Mouse (Mus musculus): ENCODE measurements at regions not wholly inside any gene's neighbourhood (a gene's known extent, or its start where the extent isn't known, plus 50 kb on each side); places are given as distances from the start of the nearest gene placed in this dataset.
A peak's percentile ranks its signal among the peaks of the same experiment; 100 is the strongest.

GRCm38 (mm10) chr7:113087646-113088045, 119.6 kb upstream of the Arntl start:
- no peaks in the 10 kb centered on the region for H3K36me3 ChIP-seq (ENCODE audit: insufficient read depth, low read length)
- no peaks in the 10 kb centered on the region for H3K4me1 ChIP-seq (replicated peaks; ENCODE audit: insufficient read depth, low read length)
- 82% methylated on average over 5 of the region's 5 CpGs for whole genome bisulfite sequencing
- no peak overlapping the region for H3K9ac ChIP-seq (ENCODE audit: low read depth, low read length)
- TF ChIP-seq CTCF (IDR thresholded peaks at IDR 0.05; ENCODE audit: low read depth), result no peak
- H3K4me2 ChIP-seq (ENCODE audit: low read length), result no peak overlapping the region
- no peak overlapping the region for H3K4me3 ChIP-seq (replicated peaks; ENCODE audit: low read depth, low read length)
- H3K27me3 ChIP-seq (ENCODE audit: insufficient read depth, low read length), result no peaks in the 10 kb centered on the region
- ATAC-seq (replicated peaks; ENCODE audit: low FRiP score, low read depth) (no peak), DNase-seq (ENCODE audit: low spot score) (no peak)
- no peaks in the 10 kb centered on the region for H3K9me3 ChIP-seq (replicated peaks; ENCODE audit: low read length)
- H3K27ac ChIP-seq, result no peak overlapping the region

GRCm38 (mm10) chr7:113089044-113089443, 118.2 kb upstream of the Arntl start:
- WGBS, result 69% methylated on average over 4 of the region's 4 CpGs
- Histone ChIP-seq H3K9ac (ENCODE audit: low read depth, low read length) (no peak overlapping the region), H3K27me3 (ENCODE audit: insufficient read depth, low read length) (no peaks in the 10 kb centered on the region), H3K9me3 (replicated peaks; ENCODE audit: low read length) (no peaks in the 10 kb centered on the region), H3K4me1 (replicated peaks; ENCODE audit: insufficient read depth, low read length) (no peaks in the 10 kb centered on the region), H3K4me2 (ENCODE audit: low read length) (no peak overlapping the region), H3K4me3 (replicated peaks; ENCODE audit: low read depth, low read length) (no peak overlapping the region), H3K36me3 (ENCODE audit: insufficient read depth, low read length) (no peaks in the 10 kb centered on the region), H3K27ac (no peak overlapping the region)
- no peak for DNase-seq (ENCODE audit: low spot score)
- ATAC-seq (replicated peaks; ENCODE audit: low FRiP score, low read depth), result no peak
- TF ChIP-seq CTCF (IDR thresholded peaks at IDR 0.05; ENCODE audit: low read depth), result no peak

- DNase-seq (ENCODE audit: low spot score), result no peak
- no peak overlapping the region for H3K9ac ChIP-seq (ENCODE audit: low read depth, low read length)
- no peak for ATAC-seq (replicated peaks; ENCODE audit: low FRiP score, low read depth)
- no peaks in the 10 kb centered on the region for H3K27me3 ChIP-seq (ENCODE audit: insufficient read depth, low read length)
- 56% methylated on average over 5 of the region's 5 CpGs for WGBS
- no peak overlapping the region for H3K4me2 ChIP-seq (ENCODE audit: low read length)
- TF ChIP-seq CTCF (IDR thresholded peaks at IDR 0.05; ENCODE audit: low read depth), result no peak
- no peak overlapping the region for H3K4me3 ChIP-seq (replicated peaks; ENCODE audit: low read depth, low read length)
- H3K36me3 ChIP-seq (ENCODE audit: insufficient read depth, low read length), result no peaks in the 10 kb centered on the region
- no peaks in the 10 kb centered on the region for H3K9me3 ChIP-seq (replicated peaks; ENCODE audit: low read length)
- H3K4me1 ChIP-seq (replicated peaks; ENCODE audit: insufficient read depth, low read length), result no peaks in the 10 kb centered on the region
- H3K27ac ChIP-seq, result no peak overlapping the region
These were observed 113.3 kb upstream of the Arntl start for GRCm38 (mm10) chr7:113093931-113094330.

- DNase-seq (ENCODE audit: low spot score) (no peak), ATAC-seq (replicated peaks; ENCODE audit: low FRiP score, low read depth) (no peak)
- H3K27me3 ChIP-seq (ENCODE audit: insufficient read depth, low read length), result no peaks in the 10 kb centered on the region
- H3K9ac ChIP-seq (ENCODE audit: low read depth, low read length), result no peak overlapping the region
- TF ChIP-seq CTCF (IDR thresholded peaks at IDR 0.05; ENCODE audit: low read depth), result no peak
- no peaks in the 10 kb centered on the region for H3K4me1 ChIP-seq (replicated peaks; ENCODE audit: insufficient read depth, low read length)
- no peak overlapping the region for H3K4me3 ChIP-seq (replicated peaks; ENCODE audit: low read depth, low read length)
- 88% methylated on average over 3 of the region's 3 CpGs for WGBS
- H3K9me3 ChIP-seq (replicated peaks; ENCODE audit: low read length), result no peaks in the 10 kb centered on the region
- no peak overlapping the region for H3K27ac ChIP-seq
- no peak overlapping the region for H3K4me2 ChIP-seq (ENCODE audit: low read length)
- H3K36me3 ChIP-seq (ENCODE audit: insufficient read depth, low read length), result no peaks in the 10 kb centered on the region
These were observed 112.2 kb upstream of the Arntl start for GRCm38 (mm10) chr7:113095092-113095491.

GRCm38 (mm10) chr7:113104265-113104664, 103.0 kb upstream of the Arntl start:
- no peaks in the 10 kb centered on the region for H3K4me1 ChIP-seq (replicated peaks; ENCODE audit: insufficient read depth, low read length)
- H3K4me3 ChIP-seq (replicated peaks; ENCODE audit: low read depth, low read length), result no peak overlapping the region
- H3K36me3 ChIP-seq (ENCODE audit: insufficient read depth, low read length), result no peaks in the 10 kb centered on the region
- H3K9ac ChIP-seq (ENCODE audit: low read depth, low read length), result no peak overlapping the region
- H3K27me3 ChIP-seq (ENCODE audit: insufficient read depth, low read length), result no peaks in the 10 kb centered on the region
- WGBS, result 89% methylated on average over 7 of the region's 7 CpGs
- ATAC-seq (replicated peaks; ENCODE audit: low FRiP score, low read depth) (no peak), DNase-seq (ENCODE audit: low spot score) (no peak)
- TF ChIP-seq CTCF (IDR thresholded peaks at IDR 0.05; ENCODE audit: low read depth), result no peak
- no peaks in the 10 kb centered on the region for H3K9me3 ChIP-seq (replicated peaks; ENCODE audit: low read length)
- H3K4me2 ChIP-seq (ENCODE audit: low read length), result no peak overlapping the region
- H3K27ac ChIP-seq, result no peak overlapping the region

- ATAC-seq (replicated peaks; ENCODE audit: low FRiP score, low read depth), result no peak
- H3K36me3 ChIP-seq (ENCODE audit: insufficient read depth, low read length), result no peaks in the 10 kb centered on the region
- no peak overlapping the region for H3K4me2 ChIP-seq (ENCODE audit: low read length)
- H3K4me1 ChIP-seq (replicated peaks; ENCODE audit: insufficient read depth, low read length), result no peaks in the 10 kb centered on the region
- H3K9ac ChIP-seq (ENCODE audit: low read depth, low read length), result no peak overlapping the region
- 52% methylated on average over 1 of the region's 1 CpGs for WGBS
- H3K27ac ChIP-seq, result no peak overlapping the region
- no peak overlapping the region for H3K4me3 ChIP-seq (replicated peaks; ENCODE audit: low read depth, low read length)
- H3K27me3 ChIP-seq (ENCODE audit: insufficient read depth, low read length), result no peaks in the 10 kb centered on the region
- TF ChIP-seq CTCF (IDR thresholded peaks at IDR 0.05; ENCODE audit: low read depth), result peak; percentile 27; the same call in 1 of the 2 replicates
- no peaks in the 10 kb centered on the region for H3K9me3 ChIP-seq (replicated peaks; ENCODE audit: low read length)
- no peak for DNase-seq (ENCODE audit: low spot score)
These were observed 101.9 kb upstream of the Arntl start for GRCm38 (mm10) chr7:113105359-113105758.

- no peak for DNase-seq (ENCODE audit: low spot score)
- H3K9me3 ChIP-seq (replicated peaks; ENCODE audit: low read length), result no peaks in the 10 kb centered on the region
- no peak overlapping the region for H3K9ac ChIP-seq (ENCODE audit: low read depth, low read length)
- ATAC-seq (replicated peaks; ENCODE audit: low FRiP score, low read depth), result no peak
- no peak overlapping the region for H3K4me3 ChIP-seq (replicated peaks; ENCODE audit: low read depth, low read length)
- no peak overlapping the region for H3K27ac ChIP-seq
- H3K27me3 ChIP-seq (ENCODE audit: insufficient read depth, low read length), result no peaks in the 10 kb centered on the region
- no peaks in the 10 kb centered on the region for H3K36me3 ChIP-seq (ENCODE audit: insufficient read depth, low read length)
- no peak overlapping the region for H3K4me2 ChIP-seq (ENCODE audit: low read length)
- no peak for TF ChIP-seq CTCF (IDR thresholded peaks at IDR 0.05; ENCODE audit: low read depth)
- H3K4me1 ChIP-seq (replicated peaks; ENCODE audit: insufficient read depth, low read length), result no peaks in the 10 kb centered on the region
- WGBS, result 82% methylated on average over 7 of the region's 7 CpGs
These were observed 100.5 kb upstream of the Arntl start for GRCm38 (mm10) chr7:113106731-113107130.

Data from kidney, postnatal 0 days (tissue).